Mouse (Mus musculus): ENCODE results near the gene Sgo2a. TPM values are rescaled to one million over a fixed set of nuclear protein-coding genes. Genes with fewer than 3 reads are reported as not detected.
"Not testable (repeated sequence)": the region's sequence is repeated elsewhere in the genome, so short reads cannot be mapped to it uniquely, and the experiment has no call there.

The Sgo2a gene
- polyA plus RNA-seq, 1 experiment from 2014 or later, result 12.2 TPM

DNA sequence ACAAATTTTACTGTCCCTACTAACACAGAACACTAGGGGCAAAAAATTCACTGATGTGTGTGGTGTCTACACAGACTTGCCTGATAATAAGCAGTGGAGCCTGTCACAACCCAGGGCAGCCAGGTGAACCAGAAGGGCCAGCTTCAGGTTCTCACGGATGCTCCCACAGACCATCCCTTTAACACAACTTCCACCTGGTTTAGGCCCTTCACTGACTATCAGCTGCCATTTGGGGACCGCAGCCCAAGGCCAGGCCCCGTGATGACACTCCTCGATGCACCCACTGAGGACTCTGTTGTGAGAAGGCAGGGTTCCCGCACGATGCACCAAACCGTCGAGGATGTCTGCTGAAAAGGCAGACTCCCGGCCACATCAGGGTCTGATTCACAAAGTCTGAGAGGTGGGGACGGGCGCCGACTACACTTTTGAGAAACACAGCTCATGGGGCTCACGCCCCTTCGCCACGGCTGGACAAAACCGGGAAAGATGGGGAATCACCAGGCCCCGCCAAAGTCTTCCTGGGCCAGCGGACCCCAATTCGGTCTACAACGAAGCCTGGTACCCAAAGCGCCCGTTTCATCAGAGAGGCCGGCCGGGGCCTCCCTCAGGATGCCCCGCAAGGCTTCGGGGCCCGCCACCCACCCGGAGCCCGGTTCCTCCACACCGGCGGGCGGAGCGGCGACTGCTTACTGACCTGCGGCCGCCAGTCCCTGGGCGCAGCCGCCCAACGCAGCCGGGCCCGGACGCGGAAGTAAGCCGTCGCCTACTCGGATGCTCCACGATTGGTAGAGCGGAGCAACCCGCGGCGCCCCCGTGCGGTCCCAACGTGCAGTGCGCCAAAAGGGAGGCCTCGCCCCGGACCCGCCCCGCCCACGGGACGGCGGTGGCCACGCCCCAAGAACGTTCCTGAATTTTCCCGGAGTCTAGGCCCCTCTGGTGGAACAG lies 26.2 kb upstream of the Sgo2a start:
- peaks cover 14% of the 10 kb centered on the region; the same call in 1 of the 2 replicates for H3K4me1 ChIP-seq (ENCODE audit: control insufficient read depth, insufficient read depth, low read length)
- peak overlapping the region; percentile 56 for H3K27ac ChIP-seq (ENCODE audit: low read depth, low read length)
- under 1% methylated on average over 63 of the region's 65 CpGs for WGBS
- H3K9me3 ChIP-seq (replicated peaks; ENCODE audit: control insufficient read depth, low read length), result no peaks in the 10 kb centered on the region
- DNase-seq (ENCODE audit: low spot score) (peak; percentile 94), ATAC-seq (peak; percentile 97)
- no peaks in the 10 kb centered on the region for H3K27me3 ChIP-seq (replicated peaks; ENCODE audit: control insufficient read depth, insufficient read depth, low read length)
- H3K9ac ChIP-seq (ENCODE audit: low read length), result peak overlapping the region; percentile 86
- peak overlapping the region; percentile 58 for H3K4me2 ChIP-seq (ENCODE audit: low read length)
- H3K36me3 ChIP-seq (ENCODE audit: control insufficient read depth, insufficient read depth, low read length), result peaks cover 11% of the 10 kb centered on the region; the same call in 1 of the 2 replicates
- H3K4me3 ChIP-seq (ENCODE audit: low read depth, low read length), result peak overlapping the region; percentile 59

DNA sequence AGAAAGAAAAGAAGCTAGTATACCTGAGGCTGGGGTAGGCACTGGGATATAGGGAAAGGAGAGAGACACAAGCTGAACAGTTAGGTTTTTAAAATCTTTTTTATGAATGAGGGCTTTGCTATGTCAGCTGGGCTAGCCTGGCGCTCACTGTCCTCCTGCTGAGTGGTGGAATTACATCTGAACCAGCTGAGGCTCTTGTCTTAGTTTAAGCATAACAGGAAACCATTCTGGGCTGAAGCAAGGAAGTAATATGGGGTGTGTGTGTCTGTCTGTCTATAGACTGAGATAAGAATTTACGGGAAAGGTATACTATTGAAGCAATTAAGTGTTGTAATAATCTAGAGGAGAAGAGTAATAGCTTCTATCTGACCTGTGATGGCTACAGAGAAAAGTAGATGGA lies 24.2 kb upstream of the Sgo2a start:
- Histone ChIP-seq H3K4me3 (ENCODE audit: low read depth, low read length) (no peak overlapping the region), H3K36me3 (ENCODE audit: control insufficient read depth, insufficient read depth, low read length) (peaks cover 3% of the 10 kb centered on the region; the same call in 1 of the 2 replicates), H3K4me2 (ENCODE audit: low read length) (no peak overlapping the region), H3K4me1 (ENCODE audit: control insufficient read depth, insufficient read depth, low read length) (peaks cover 14% of the 10 kb centered on the region; the same call in 1 of the 2 replicates), H3K27ac (ENCODE audit: low read depth, low read length) (no peak overlapping the region), H3K27me3 (replicated peaks; ENCODE audit: control insufficient read depth, insufficient read depth, low read length) (no peaks in the 10 kb centered on the region), H3K9ac (ENCODE audit: low read length) (no peak overlapping the region), H3K9me3 (replicated peaks; ENCODE audit: control insufficient read depth, low read length) (no peaks in the 10 kb centered on the region)
- 91% methylated on average over 2 of the region's 2 CpGs for WGBS
- ATAC-seq (no peak), DNase-seq (ENCODE audit: low spot score) (no peak)

DNA sequence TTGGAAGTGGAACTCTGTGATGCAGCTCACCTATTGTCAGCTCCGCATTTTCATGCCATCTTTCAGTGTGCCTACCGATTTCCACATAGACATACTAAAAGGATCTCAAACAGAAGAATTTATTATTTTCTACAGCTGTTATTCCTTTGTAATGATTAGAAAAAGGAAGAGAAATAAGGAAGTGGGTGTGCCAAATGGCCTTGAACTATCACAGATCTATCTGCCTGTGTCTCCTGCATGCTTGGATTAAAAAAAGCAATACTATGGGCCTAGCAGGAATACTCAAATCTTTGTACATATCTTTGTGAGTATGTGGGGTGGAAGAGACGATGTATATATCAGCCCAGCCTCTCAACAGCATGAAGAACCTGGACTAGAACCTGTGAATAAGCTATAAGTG lies 18.9 kb upstream of the Sgo2a start:
- H3K4me2 ChIP-seq (ENCODE audit: low read length), result no peak overlapping the region
- DNase-seq (ENCODE audit: low spot score), result no peak
- no peak overlapping the region for H3K27ac ChIP-seq (ENCODE audit: low read depth, low read length)
- no peaks in the 10 kb centered on the region for H3K4me1 ChIP-seq (ENCODE audit: control insufficient read depth, insufficient read depth, low read length)
- H3K27me3 ChIP-seq (replicated peaks; ENCODE audit: control insufficient read depth, insufficient read depth, low read length), result no peaks in the 10 kb centered on the region
- no peak overlapping the region for H3K4me3 ChIP-seq (ENCODE audit: low read depth, low read length)
- H3K36me3 ChIP-seq (ENCODE audit: control insufficient read depth, insufficient read depth, low read length), result no peaks in the 10 kb centered on the region
- H3K9ac ChIP-seq (ENCODE audit: low read length), result no peak overlapping the region
- no peak for ATAC-seq
- H3K9me3 ChIP-seq (replicated peaks; ENCODE audit: control insufficient read depth, low read length), result no peaks in the 10 kb centered on the region
- 92% methylated on average over 3 of the region's 3 CpGs for WGBS

DNA sequence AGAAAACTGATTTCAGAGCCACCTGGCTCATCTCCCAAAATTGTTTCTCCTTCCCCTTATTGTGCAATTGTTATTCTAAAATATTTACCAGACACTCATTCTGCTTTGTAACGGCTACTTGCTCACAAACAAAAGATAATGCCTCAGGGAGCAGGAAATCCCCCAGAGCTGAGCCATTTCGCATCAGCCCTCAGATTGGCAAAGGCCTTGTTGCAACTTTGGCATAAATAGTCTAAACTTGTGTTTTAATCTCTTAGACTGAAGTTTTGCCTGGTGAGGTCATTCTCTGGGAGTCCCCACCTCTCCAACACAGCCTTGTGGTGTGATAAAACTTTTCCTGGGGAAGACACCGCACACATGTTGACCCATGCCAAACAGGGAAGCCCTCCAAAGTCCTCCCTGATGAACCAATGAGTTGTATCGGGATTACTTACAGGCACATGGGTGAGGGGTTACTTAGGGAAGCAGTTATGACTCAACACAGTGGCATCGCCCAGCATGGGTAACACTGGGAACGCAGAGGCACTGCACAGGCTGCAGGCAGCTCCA lies 6.6 kb upstream of the Sgo2a start:
- Histone ChIP-seq H3K27me3 (replicated peaks; ENCODE audit: control insufficient read depth, insufficient read depth, low read length) (no peaks in the 10 kb centered on the region), H3K4me3 (ENCODE audit: low read depth, low read length) (no peak overlapping the region), H3K4me2 (ENCODE audit: low read length) (no peak overlapping the region), H3K27ac (ENCODE audit: low read depth, low read length) (no peak overlapping the region), H3K4me1 (ENCODE audit: control insufficient read depth, insufficient read depth, low read length) (no peaks in the 10 kb centered on the region), H3K9ac (ENCODE audit: low read length) (no peak overlapping the region), H3K9me3 (replicated peaks; ENCODE audit: control insufficient read depth, low read length) (no peaks in the 10 kb centered on the region), H3K36me3 (ENCODE audit: control insufficient read depth, insufficient read depth, low read length) (no peaks in the 10 kb centered on the region)
- 48% methylated on average over 6 of the region's 6 CpGs for WGBS
- ATAC-seq (no peak), DNase-seq (ENCODE audit: low spot score) (no peak)

DNA sequence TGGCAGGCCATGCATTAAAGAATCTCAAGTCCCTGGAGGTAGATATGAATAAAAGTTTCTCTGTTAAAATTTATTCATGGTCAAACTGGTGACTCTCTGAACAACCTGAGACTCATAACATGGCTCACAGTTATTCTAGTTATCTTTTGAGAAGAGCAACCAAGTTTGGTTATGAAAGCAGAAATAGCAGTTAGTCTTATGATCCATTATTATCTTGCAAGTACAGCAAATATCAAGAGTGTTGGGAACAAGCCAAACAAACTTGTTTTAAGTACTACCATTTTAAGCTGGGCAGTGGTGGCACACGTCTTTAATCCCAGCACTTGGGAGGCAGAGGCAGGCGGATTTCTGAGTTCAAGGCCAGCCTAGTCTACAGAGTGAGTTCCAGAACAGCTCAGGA lies 4.5 kb upstream of the Sgo2a start:
- H3K27me3 ChIP-seq (replicated peaks; ENCODE audit: control insufficient read depth, insufficient read depth, low read length), result no peaks in the 10 kb centered on the region
- no peaks in the 10 kb centered on the region for H3K4me1 ChIP-seq (ENCODE audit: control insufficient read depth, insufficient read depth, low read length)
- H3K4me2 ChIP-seq (ENCODE audit: low read length), result no peak overlapping the region
- WGBS, result 79% methylated on average over 2 of the region's 2 CpGs
- no peaks in the 10 kb centered on the region for H3K9me3 ChIP-seq (replicated peaks; ENCODE audit: control insufficient read depth, low read length)
- no peak overlapping the region for H3K4me3 ChIP-seq (ENCODE audit: low read depth, low read length)
- no peaks in the 10 kb centered on the region for H3K36me3 ChIP-seq (ENCODE audit: control insufficient read depth, insufficient read depth, low read length)
- ATAC-seq (no peak), DNase-seq (ENCODE audit: low spot score) (no peak)
- H3K27ac ChIP-seq (ENCODE audit: low read depth, low read length), result no peak overlapping the region
- H3K9ac ChIP-seq (ENCODE audit: low read length), result no peak overlapping the region

DNA sequence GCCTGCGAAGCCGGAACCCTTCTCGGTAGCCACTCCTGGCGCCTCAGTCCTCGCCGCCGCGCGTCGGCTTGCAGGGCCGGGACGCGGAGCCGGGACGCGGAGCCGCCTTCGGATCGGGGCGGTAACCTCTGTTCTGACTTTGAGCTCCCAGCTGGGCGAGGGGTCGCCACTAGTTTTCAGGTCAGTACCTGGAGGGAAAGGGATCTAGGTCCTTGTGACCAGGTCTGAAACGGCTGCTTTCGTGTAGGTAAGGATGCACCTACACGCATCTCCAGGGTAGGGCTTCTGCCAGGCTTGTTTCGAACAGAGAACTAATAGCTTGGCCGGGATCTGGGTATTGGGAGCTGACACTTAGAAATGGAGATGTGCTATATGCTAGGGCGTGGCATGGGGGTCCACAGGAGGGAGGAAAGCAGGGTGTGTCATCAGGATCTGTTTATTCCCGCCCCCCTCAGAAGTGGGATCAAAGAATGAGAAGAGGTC lies 403 bp downstream of the Sgo2a start:
- Histone ChIP-seq H3K4me3 (ENCODE audit: low read depth, low read length) (peak overlapping the region; percentile 74), H3K27ac (ENCODE audit: low read depth, low read length) (peak overlapping the region; percentile 49), H3K4me1 (ENCODE audit: control insufficient read depth, insufficient read depth, low read length) (peaks cover 10% of the 10 kb centered on the region), H3K4me2 (ENCODE audit: low read length) (peak overlapping the region; percentile 66), H3K9me3 (replicated peaks; ENCODE audit: control insufficient read depth, low read length) (no peaks in the 10 kb centered on the region), H3K9ac (ENCODE audit: low read length) (peak overlapping the region; percentile 68), H3K27me3 (replicated peaks; ENCODE audit: control insufficient read depth, insufficient read depth, low read length) (no peaks in the 10 kb centered on the region), H3K36me3 (ENCODE audit: control insufficient read depth, insufficient read depth, low read length) (0 out of 2 replicates have a peak, but pooled peaks cover 5% of the 10 kb centered on the region)
- ATAC-seq (peak; percentile 49; the same call in 1 of the 2 replicates), DNase-seq (ENCODE audit: low spot score) (no peak)
- under 1% methylated on average over 29 of the region's 29 CpGs for WGBS

DNA sequence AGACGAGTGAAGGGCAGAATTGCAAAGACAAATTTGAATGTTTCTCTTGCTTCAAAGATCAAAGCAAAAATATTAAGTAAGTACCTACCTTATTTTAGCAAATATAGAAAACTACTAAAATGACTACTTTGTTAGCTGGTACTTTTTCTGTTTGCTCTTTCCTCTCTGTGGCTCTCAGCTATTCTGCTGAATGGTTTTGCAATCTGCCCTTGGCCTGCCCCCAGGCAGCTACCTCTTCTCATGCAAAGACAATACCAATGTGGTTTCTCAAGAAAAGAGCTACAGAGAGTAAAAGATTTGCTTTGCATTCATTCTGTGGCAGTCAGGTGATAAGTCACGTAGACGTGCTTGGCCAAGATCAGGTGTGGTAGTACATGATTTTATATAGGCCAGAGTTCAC lies 2.4 kb downstream of the Sgo2a start:
- Histone ChIP-seq H3K4me3 (ENCODE audit: low read depth, low read length) (no peak overlapping the region), H3K27me3 (replicated peaks; ENCODE audit: control insufficient read depth, insufficient read depth, low read length) (no peaks in the 10 kb centered on the region), H3K9me3 (replicated peaks; ENCODE audit: control insufficient read depth, low read length) (no peaks in the 10 kb centered on the region), H3K4me1 (ENCODE audit: control insufficient read depth, insufficient read depth, low read length) (peaks cover 10% of the 10 kb centered on the region), H3K27ac (ENCODE audit: low read depth, low read length) (no peak overlapping the region), H3K4me2 (ENCODE audit: low read length) (no peak overlapping the region), H3K36me3 (ENCODE audit: control insufficient read depth, insufficient read depth, low read length) (peaks cover 9% of the 10 kb centered on the region; the same call in 1 of the 2 replicates), H3K9ac (ENCODE audit: low read length) (no peak overlapping the region)
- 79% methylated on average over 3 of the region's 3 CpGs for WGBS
- DNase-seq (ENCODE audit: low spot score) (no peak), ATAC-seq (no peak)

DNA sequence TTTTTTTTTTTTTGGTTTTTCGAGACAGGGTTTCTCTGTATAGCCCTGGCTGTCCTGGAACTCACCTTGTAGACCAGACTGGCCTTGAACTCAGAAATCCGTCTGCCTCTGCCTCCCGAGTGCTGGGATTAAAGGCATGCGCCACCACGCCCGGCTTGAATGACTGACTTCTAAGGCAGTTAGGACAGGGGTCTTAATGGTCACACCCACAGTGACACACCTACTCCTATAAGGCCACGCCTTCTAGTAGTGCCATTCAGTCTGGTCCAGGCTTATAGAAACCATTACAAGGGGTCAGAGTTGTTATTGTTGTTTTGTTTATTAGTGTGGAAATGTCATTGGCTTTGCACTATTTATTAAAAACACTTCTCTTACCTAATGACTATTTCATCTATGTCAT lies 10.6 kb downstream of the Sgo2a start:
- WGBS, result 92% methylated on average over 7 of the region's 7 CpGs
- H3K36me3 ChIP-seq (ENCODE audit: control insufficient read depth, insufficient read depth, low read length), result peaks cover 19% of the 10 kb centered on the region
- H3K27ac ChIP-seq (ENCODE audit: low read depth, low read length); H3K4me1 ChIP-seq (ENCODE audit: control insufficient read depth, insufficient read depth, low read length); DNase-seq (ENCODE audit: low spot score); H3K27me3 ChIP-seq (replicated peaks; ENCODE audit: control insufficient read depth, insufficient read depth, low read length); H3K9me3 ChIP-seq (replicated peaks; ENCODE audit: control insufficient read depth, low read length); H3K4me3 ChIP-seq (ENCODE audit: low read depth, low read length); H3K4me2 ChIP-seq (ENCODE audit: low read length); H3K9ac ChIP-seq (ENCODE audit: low read length); ATAC-seq: not testable (repeated sequence)

DNA sequence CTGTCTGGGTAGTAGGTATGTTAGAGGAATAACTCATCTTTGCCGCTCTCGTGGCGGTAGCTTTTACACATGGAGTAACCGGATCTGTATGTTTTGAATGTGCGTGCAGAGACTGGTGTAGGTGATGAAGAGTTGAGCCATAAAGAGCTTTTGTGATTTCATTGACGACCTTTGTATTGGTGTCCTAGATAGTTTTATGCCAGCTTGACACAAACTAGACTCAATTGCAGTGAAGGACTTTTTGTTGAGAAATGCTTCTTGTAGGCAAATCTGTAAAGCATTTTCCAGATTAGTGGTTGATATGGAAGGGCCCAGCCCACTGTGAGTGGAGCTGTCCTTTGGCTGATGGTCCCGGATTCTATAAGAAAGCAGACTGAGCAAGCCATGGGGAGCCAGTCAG lies 23.1 kb downstream of the Sgo2a start, which contains the start of gene Kctd18:
Kctd18 (minus strand) TSS at position 101 of the 400 bp plus-strand sequence.
- no peak for DNase-seq (ENCODE audit: low spot score)
- no peak within 1 kb of the TSS for H3K9ac ChIP-seq (ENCODE audit: low read length)
- H3K4me1 ChIP-seq (ENCODE audit: control insufficient read depth, insufficient read depth, low read length), result no peaks in the 10 kb centered on the region
- H3K27me3 ChIP-seq (replicated peaks; ENCODE audit: control insufficient read depth, insufficient read depth, low read length), result no peaks in the 10 kb centered on the region
- no peak within 1 kb of the TSS for H3K4me2 ChIP-seq (ENCODE audit: low read length)
- H3K27ac ChIP-seq (ENCODE audit: low read depth, low read length), result no peak within 1 kb of the TSS
- no peak within 1 kb of the TSS for H3K4me3 ChIP-seq (ENCODE audit: low read depth, low read length)
- no peaks in the 10 kb centered on the region for H3K9me3 ChIP-seq (replicated peaks; ENCODE audit: control insufficient read depth, low read length)
- WGBS, result 95% methylated on average over 7 of the region's 7 CpGs
- ATAC-seq, result no peak
- H3K36me3 ChIP-seq (ENCODE audit: control insufficient read depth, insufficient read depth, low read length), result peaks cover 54% of the 10 kb centered on the region
